Mouse (Mus musculus) intestine, embryonic 14.5 days (tissue): ENCODE data around the gene Olfr506. TPM values are rescaled to one million over a fixed set of nuclear protein-coding genes. Genes with fewer than 3 reads are reported as not detected.
"Not testable (repeated sequence)": the region's sequence is repeated elsewhere in the genome, so short reads cannot be mapped to it uniquely, and the experiment has no call there.

Experiments
- ATAC-seq: fragments of 200-750 bp; cut with Nextera tagmentation; replicated peaks from 2 replicates; pipeline ENCODE4 v1.8.0; 2017; ENCODE audit warnings: low read depth, moderate number of reproducible peaks, moderate TSS enrichment, moderate library complexity; ENCODE audit not compliant: low FRiP score, low TSS enrichment
- DNase-seq: peaks from one replicate; pipeline ENCODE4 v3.0.0-alpha.2; 2018; ENCODE audit warnings: low spot score
- H3K27ac ChIP-seq: fragments of 300-500 bp; sonication (generic); 2 replicates; pipeline ENCODE4 v1.5.1; 2014; ENCODE audit warnings: low read depth, mild to moderate bottlenecking, control low read depth
- H3K27me3 ChIP-seq: fragments of 300-500 bp; sonication (generic); replicated peaks from 2 replicates; pipeline ENCODE4 v1.6.1; 2014; ENCODE audit warnings: low read length, control low read depth; ENCODE audit not compliant: control insufficient read depth, insufficient read depth
- H3K36me3 ChIP-seq: fragments of 300-500 bp; sonication (generic); 2 replicates; pipeline ENCODE4 v1.6.1; 2014; ENCODE audit warnings: low read length, control low read depth; ENCODE audit not compliant: control insufficient read depth, insufficient read depth
- H3K4me1 ChIP-seq: fragments of 300-500 bp; sonication (generic); replicated peaks from 2 replicates; pipeline ENCODE4 v1.6.1; 2014; ENCODE audit warnings: low read length, control low read depth, mixed read lengths; ENCODE audit not compliant: control insufficient read depth, insufficient read depth
- H3K4me2 ChIP-seq: fragments of 300-500 bp; sonication (generic); 2 replicates; pipeline ENCODE4 v1.6.1; 2014; ENCODE audit warnings: low read length
- H3K4me3 ChIP-seq: fragments of 300-500 bp; sonication (generic); 2 replicates; pipeline ENCODE4 v1.5.1; 2014; ENCODE audit warnings: low read depth, low read length, control low read depth, mixed read lengths
- H3K9ac ChIP-seq: fragments of 300-500 bp; sonication (generic); 2 replicates; pipeline ENCODE4 v1.6.1; 2014; ENCODE audit warnings: mild to moderate bottlenecking, low read length
- H3K9me3 ChIP-seq: fragments of 300-500 bp; sonication (generic); 2 replicates; pipeline ENCODE4 v1.6.1; 2016; ENCODE audit warnings: low read length, control low read depth; ENCODE audit not compliant: control insufficient read depth
- WGBS: fragments of 180-500 bp; shearing (Covaris S2); extraction: QIAGEN DNeasy Blood & Tissue Kit; methylation state at CpG from one replicate; pipeline ENCODE4 v1.1.7; 2014; 5-methylcytosine and 5-hydroxymethylcytosine counted together
- polyA plus RNA-seq: library from polyadenylated mRNA; unstranded; fragments of >200 nt; fragmentation: Nextera tagmentation; extraction: Ambion mirVana; gene quantifications from 2 replicates; pipeline ENCODE4 v1.2.1, GENCODE M21; 2014

The Olfr506 gene
- 0.05 TPM in 1 of 2 replicates, not detected in the other for polyA plus RNA-seq

DNA sequence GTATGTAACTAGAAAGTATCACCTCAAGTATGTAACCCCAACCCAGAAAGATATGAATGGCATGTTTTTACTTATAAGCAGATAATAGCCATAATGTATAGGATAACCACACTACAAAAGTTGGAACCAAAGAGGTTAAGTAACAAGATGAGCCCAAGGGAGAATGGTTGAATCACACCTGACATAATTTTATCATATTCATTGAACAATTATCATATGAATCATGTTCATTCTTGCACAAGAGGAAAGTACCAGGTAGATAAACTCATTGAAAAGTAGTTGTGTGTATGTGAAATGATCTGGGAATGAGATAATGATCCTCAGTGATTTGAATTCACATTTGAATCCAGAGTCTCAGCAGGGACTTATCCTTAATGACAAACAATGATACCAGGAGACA is at the start of gene Olfr506:
Gene Olfr506, plus strand, starts transcription at position 301 of the 400 bp plus-strand sequence.
- no peaks in the 10 kb centered on the region for H3K36me3 ChIP-seq
- H3K4me3 ChIP-seq = no peak within 1 kb of the TSS
- DNase-seq (no peak), ATAC-seq (no peak)
- H3K27ac ChIP-seq = no peak within 1 kb of the TSS
- no peaks in the 10 kb centered on the region for H3K9me3 ChIP-seq
- H3K27me3 ChIP-seq = no peaks in the 10 kb centered on the region
- H3K4me1 ChIP-seq = no peaks in the 10 kb centered on the region
- no peak within 1 kb of the TSS for H3K4me2 ChIP-seq
- H3K9ac ChIP-seq = no peak within 1 kb of the TSS

DNA sequence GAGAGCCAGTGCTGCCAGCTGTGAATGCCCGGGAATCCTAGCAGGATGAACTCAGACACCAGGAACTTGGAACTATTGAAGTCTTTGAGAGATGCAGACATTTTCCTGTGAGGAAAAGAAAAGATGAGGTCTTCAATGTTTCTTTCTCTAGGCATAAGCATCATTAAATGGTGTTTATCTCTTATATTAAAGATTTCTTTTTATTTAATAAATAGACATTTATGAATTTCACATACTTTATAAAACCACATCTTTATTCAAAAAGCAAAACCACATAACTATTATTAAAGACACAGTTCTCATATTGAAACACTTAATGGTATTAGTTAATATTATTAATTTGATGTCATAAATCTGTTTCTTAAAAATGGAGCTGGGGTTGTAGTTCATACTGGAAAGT is 44.9 kb upstream of the Olfr506 start, which contains the start of gene Olfr504:
Gene Olfr504, minus strand, starts transcription at position 101 of the 400 bp plus-strand sequence.
- no peaks in the 10 kb centered on the region for H3K4me1 ChIP-seq
- H3K4me2 ChIP-seq = no peak within 1 kb of the TSS
- 85% methylated on average over 1 of the region's 1 CpGs for WGBS
- ATAC-seq (no peak), DNase-seq (no peak)
- H3K27me3 ChIP-seq = no peaks in the 10 kb centered on the region
- H3K4me3 ChIP-seq = no peak within 1 kb of the TSS
- H3K9me3 ChIP-seq = no peaks in the 10 kb centered on the region
- H3K36me3 ChIP-seq = no peaks in the 10 kb centered on the region
- no peak within 1 kb of the TSS for H3K27ac ChIP-seq
- H3K9ac ChIP-seq = no peak within 1 kb of the TSS

DNA sequence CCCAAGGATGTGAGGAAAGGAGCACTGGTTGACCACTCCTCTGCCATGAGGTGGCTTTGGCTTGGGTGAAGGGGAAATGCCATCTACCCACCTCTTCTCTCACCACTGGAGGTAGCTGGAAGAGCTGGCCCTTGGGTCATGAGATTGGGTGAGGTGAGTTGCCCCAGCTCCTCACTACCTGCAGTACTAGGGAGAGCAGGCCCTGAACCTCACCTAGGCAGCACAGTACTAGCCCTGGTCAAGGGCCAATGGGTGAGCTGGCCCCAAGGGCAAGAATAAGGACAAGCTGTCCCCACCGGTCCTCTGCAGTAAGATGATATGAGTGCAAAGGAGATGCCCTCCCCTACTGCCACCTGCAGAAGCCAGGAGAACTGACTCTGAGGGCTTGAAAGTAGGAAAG is 20.8 kb upstream of the Olfr506 start:
- Histone ChIP-seq H3K27ac (no peak overlapping the region), H3K9me3 (no peaks in the 10 kb centered on the region), H3K4me3 (no peak overlapping the region), H3K9ac (no peak overlapping the region), H3K27me3 (no peaks in the 10 kb centered on the region), H3K4me1 (no peaks in the 10 kb centered on the region), H3K4me2 (no peak overlapping the region), H3K36me3 (no peaks in the 10 kb centered on the region)
- 89% methylated on average over 1 of the region's 1 CpGs for WGBS
- DNase-seq (no peak), ATAC-seq (no peak; the same call in 1 of the 2 replicates)

DNA sequence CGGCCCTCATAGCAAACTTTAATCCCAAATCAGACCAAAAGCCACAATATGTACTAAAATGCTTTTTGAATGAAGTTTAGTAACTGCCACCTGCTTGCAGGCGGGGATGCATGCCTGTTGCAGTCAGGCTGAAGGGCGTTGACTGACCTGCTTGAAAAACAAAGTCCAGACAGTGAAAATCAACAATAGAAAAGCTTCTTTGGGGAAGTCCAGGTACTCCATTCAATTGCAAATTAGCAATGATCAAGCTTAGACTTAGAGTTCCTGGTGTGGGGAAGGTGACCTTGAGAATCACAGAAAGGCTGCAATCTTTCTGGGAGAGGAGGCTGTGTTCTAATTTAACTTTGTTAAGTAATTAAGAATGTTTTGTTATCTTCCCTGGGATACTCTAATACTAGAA is 8.7 kb upstream of the Olfr506 start:
- not testable (repeated sequence) for H3K27ac ChIP-seq, H3K4me3 ChIP-seq, H3K4me2 ChIP-seq, DNase-seq, H3K27me3 ChIP-seq, H3K4me1 ChIP-seq, H3K36me3 ChIP-seq, ATAC-seq, H3K9me3 ChIP-seq, H3K9ac ChIP-seq
- 77% methylated on average over 3 of the region's 3 CpGs for WGBS

DNA sequence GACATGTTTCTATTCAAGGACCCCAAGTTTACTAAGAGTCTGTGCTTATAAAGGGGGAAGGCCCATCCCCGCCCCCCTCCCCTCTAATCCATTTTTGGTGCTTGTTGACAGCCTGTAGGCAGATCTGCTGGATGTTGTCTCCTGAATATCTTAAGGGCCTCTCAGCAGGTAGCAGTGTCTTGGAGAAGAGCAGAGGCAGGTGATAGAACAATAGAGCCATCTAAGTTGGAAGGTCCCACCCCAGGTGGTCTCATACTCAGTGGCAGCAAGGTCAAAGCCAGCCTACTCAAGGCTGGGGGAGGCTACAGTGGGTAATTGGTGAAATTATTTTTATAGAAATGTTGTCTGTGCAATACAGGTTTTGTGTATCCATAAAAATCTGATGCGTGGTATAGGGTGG is 3.5 kb downstream of the Olfr506 start:
- Histone ChIP-seq H3K4me3 (no peak overlapping the region), H3K27ac (no peak overlapping the region), H3K27me3 (no peaks in the 10 kb centered on the region), H3K4me2 (no peak overlapping the region), H3K9ac (no peak overlapping the region), H3K36me3 (no peaks in the 10 kb centered on the region), H3K9me3 (no peaks in the 10 kb centered on the region), H3K4me1 (no peaks in the 10 kb centered on the region)
- WGBS = 88% methylated on average over 2 of the region's 2 CpGs
- DNase-seq (no peak), ATAC-seq (no peak)

DNA sequence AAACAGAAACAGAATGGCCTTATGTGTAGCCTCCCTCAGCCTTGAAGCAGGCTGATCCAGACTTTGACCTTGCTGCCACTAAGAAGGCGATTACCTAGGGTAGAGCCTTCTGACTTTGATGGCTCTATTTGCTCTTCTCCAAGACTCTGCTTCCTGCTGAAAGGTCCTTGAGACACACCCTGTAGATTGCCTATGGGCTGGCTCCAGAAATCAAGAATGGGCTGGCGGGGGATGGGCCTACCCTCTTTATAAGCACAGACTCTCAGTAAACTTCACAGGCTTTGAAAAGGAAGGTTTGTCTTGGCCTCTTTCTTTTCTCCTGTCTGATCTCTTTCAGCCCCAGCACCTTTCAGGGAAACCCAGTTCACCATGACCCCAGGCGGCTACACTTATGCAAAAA is 6.2 kb downstream of the Olfr506 start:
- H3K9me3 ChIP-seq, H3K36me3 ChIP-seq, H3K4me1 ChIP-seq, H3K4me3 ChIP-seq, H3K9ac ChIP-seq, H3K27ac ChIP-seq, H3K27me3 ChIP-seq, H3K4me2 ChIP-seq: not testable (repeated sequence)
- WGBS = 61% methylated on average over 3 of the region's 3 CpGs
- DNase-seq = peak; percentile 51
- ATAC-seq = peak; percentile 87

DNA sequence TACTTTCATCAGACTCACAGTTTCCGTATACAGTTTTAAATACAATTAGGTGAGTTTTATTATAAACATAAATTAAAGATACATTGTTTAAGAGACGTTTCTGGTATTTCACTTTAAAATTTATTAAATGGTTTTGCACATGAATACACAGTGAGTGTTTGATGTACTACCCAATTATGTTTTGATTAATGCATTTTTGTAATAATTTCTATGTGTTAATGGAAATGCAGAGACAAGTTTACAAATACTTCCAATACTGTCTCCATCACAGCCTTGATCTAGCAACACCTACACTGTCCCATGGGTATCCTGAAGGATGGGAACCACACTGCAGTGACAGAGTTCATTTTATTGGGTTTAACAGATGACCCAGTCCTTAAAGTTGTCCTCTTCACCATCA is 10.9 kb downstream of the Olfr506 start, which contains the start of gene Olfr507:
Gene Olfr507, plus strand, starts transcription at position 301 of the 400 bp plus-strand sequence.
- no peak within 1 kb of the TSS for H3K4me2 ChIP-seq
- H3K9ac ChIP-seq = no peak within 1 kb of the TSS
- 77% methylated on average over 2 of the region's 2 CpGs for WGBS
- no peak within 1 kb of the TSS for H3K4me3 ChIP-seq
- H3K9me3 ChIP-seq = no peaks in the 10 kb centered on the region
- no peaks in the 10 kb centered on the region for H3K4me1 ChIP-seq
- H3K27ac ChIP-seq = no peak within 1 kb of the TSS
- DNase-seq (no peak), ATAC-seq (no peak)
- H3K27me3 ChIP-seq = no peaks in the 10 kb centered on the region
- H3K36me3 ChIP-seq = no peaks in the 10 kb centered on the region

DNA sequence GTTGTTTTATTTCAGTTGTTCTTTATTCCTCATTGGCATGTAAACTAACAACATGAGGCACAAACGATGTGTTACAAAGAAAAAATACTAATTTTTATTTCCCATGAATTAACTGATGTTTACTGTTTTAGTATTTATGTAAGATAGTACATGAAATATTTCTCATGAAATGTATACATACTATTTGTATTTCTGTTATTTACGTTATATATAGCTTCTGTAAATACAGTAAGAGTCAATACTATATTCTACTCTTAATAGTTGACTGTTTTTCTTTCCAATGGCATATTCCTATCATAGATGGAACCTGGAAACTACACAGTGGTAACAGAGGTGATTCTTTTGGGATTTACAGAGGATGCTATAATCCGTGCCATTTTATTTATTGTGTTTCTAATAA is 19.1 kb downstream of the Olfr506 start, which contains the start of gene Olfr508:
Gene Olfr508, plus strand, starts transcription at position 301 of the 400 bp plus-strand sequence.
- Histone ChIP-seq H3K4me1 (no peaks in the 10 kb centered on the region), H3K27me3 (no peaks in the 10 kb centered on the region), H3K4me2 (no peak within 1 kb of the TSS), H3K9me3 (no peaks in the 10 kb centered on the region), H3K4me3 (no peak within 1 kb of the TSS), H3K36me3 (no peaks in the 10 kb centered on the region), H3K27ac (no peak within 1 kb of the TSS), H3K9ac (no peak within 1 kb of the TSS)
- ATAC-seq (no peak), DNase-seq (no peak)
- 82% methylated on average over 3 of the region's 3 CpGs for WGBS

DNA sequence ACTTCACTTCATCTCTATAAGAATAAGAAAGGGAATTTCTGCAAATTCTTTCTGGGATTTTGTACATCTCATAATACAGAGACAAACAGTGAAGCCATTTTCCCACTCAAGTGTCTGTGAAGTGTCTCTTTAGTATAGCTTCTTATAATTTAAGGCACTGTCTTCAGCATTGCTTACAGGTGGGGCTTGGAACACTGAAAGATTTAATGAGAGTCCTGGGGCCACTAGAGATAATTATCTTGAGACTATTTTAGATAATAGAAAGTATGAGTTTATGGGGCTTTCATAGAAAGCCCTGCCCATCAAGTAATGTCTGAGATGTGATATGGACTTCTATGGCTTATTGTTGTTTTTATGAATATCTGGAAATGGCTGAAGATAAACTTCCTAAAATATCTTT is 41.2 kb downstream of the Olfr506 start, which contains the start of gene Olfr509:
Gene Olfr509, minus strand, starts transcription at position 101 of the 400 bp plus-strand sequence.
- Histone ChIP-seq H3K27ac (no peak within 1 kb of the TSS), H3K4me2 (no peak within 1 kb of the TSS), H3K4me1 (no peaks in the 10 kb centered on the region), H3K36me3 (no peaks in the 10 kb centered on the region), H3K27me3 (no peaks in the 10 kb centered on the region), H3K9ac (no peak within 1 kb of the TSS), H3K4me3 (no peak within 1 kb of the TSS), H3K9me3 (0 out of 2 replicates have a peak, but pooled peaks cover 2% of the 10 kb centered on the region)
- no peak for DNase-seq
- no peak for ATAC-seq
